Mouse (Mus musculus) embryo, embryonic 11.5 days (tissue): Measurements from ENCODE around the gene Cd3eap.

Experiments
- DNase-seq: peaks from one replicate; pipeline ENCODE4 v3.0.0-alpha.2; 2012; ENCODE audit warnings: low read depth, low spot score

The Cd3eap gene

GRCm38 (mm10) chr7:19307739-19308453 lies 51.4 kb downstream of the Cd3eap start:
- DNase-seq = no peak

GRCm38 (mm10) chr7:19306819-19307738 lies 52.2 kb downstream of the Cd3eap start:
- DNase-seq = no peak
